Mouse (Mus musculus): Measurements from ENCODE around the gene Zfp148. TPM values are rescaled to one million over a fixed set of nuclear protein-coding genes. Genes with fewer than 3 reads are reported as not detected.
"Not testable (repeated sequence)": the region's sequence is repeated elsewhere in the genome, so short reads cannot be mapped to it uniquely, and the experiment has no call there.

Zfp148 gene
- total RNA-seq, 2 experiments from 2014 or later: 171 to 179 TPM

- TF ChIP-seq CTCF (IDR thresholded peaks at IDR 0.05): no peak
- no peak overlapping the region for H3K4me3 ChIP-seq
- intact Hi-C loops (cut with DNase I): no loop called here
- no peak overlapping the region for H3K27ac ChIP-seq
- DNase-seq (ENCODE audit: extremely low spot score in 1 of 2, low spot score in 2 of 2): no peak
Measured at GRCm38 (mm10) chr16:33474381-33474780, 93.7 kb downstream of the Zfp148 start.

- Histone ChIP-seq H3K4me3 (no peak overlapping the region), H3K27ac (no peak overlapping the region)
- DNase-seq (ENCODE audit: extremely low spot score in 1 of 2, low spot score in 2 of 2): no peak
- no peak for TF ChIP-seq CTCF (IDR thresholded peaks at IDR 0.05)
- intact Hi-C loops (cut with DNase I): no loop called here
Measured at GRCm38 (mm10) chr16:33479926-33480325, 99.3 kb downstream of the Zfp148 start.

GRCm38 (mm10) chr16:33481148-33481547 lies 100.5 kb downstream of the Zfp148 start:
- peak; percentile 62 for TF ChIP-seq CTCF (IDR thresholded peaks at IDR 0.05)
- Histone ChIP-seq H3K4me3 (no peak overlapping the region), H3K27ac (no peak overlapping the region)
- intact Hi-C loops (cut with DNase I): no loop called here
- DNase-seq (ENCODE audit: extremely low spot score in 1 of 2, low spot score in 2 of 2): no peak

GRCm38 (mm10) chr16:33482309-33482708 lies 101.7 kb downstream of the Zfp148 start:
- Histone ChIP-seq H3K4me3 (no peak overlapping the region), H3K27ac (no peak overlapping the region)
- intact Hi-C loops (cut with DNase I): no loop called here
- DNase-seq (ENCODE audit: extremely low spot score in 1 of 2, low spot score in 2 of 2): no peak
- TF ChIP-seq CTCF (IDR thresholded peaks at IDR 0.05): no peak

GRCm38 (mm10) chr16:33487709-33488108 lies 107.1 kb downstream of the Zfp148 start:
- no peak for TF ChIP-seq CTCF (IDR thresholded peaks at IDR 0.05)
- intact Hi-C loops (cut with DNase I): loop anchor here (5.0 kb wide), 1 partner anchor 180 kb away; no protein-coding TSS in a partner anchor
- DNase-seq (ENCODE audit: extremely low spot score in 1 of 2, low spot score in 2 of 2): no peak
- Histone ChIP-seq H3K27ac (no peak overlapping the region), H3K4me3 (no peak overlapping the region)

GRCm38 (mm10) chr16:33494374-33494773 lies 113.7 kb downstream of the Zfp148 start:
- DNase-seq (ENCODE audit: extremely low spot score in 1 of 2, low spot score in 2 of 2): no peak
- intact Hi-C loops (cut with DNase I): no loop called here
- Histone ChIP-seq H3K4me3 (no peak overlapping the region), H3K27ac (no peak overlapping the region)
- TF ChIP-seq CTCF (IDR thresholded peaks at IDR 0.05): no peak

- no peak for TF ChIP-seq CTCF (IDR thresholded peaks at IDR 0.05)
- Histone ChIP-seq H3K4me3 (no peak overlapping the region), H3K27ac (no peak overlapping the region)
- no peak for DNase-seq (ENCODE audit: extremely low spot score in 1 of 2, low spot score in 2 of 2)
- intact Hi-C loops (cut with DNase I): no loop called here
Measured at GRCm38 (mm10) chr16:33508082-33508481, 127.4 kb downstream of the Zfp148 start.

- intact Hi-C loops (cut with DNase I); H3K27ac ChIP-seq; DNase-seq (ENCODE audit: extremely low spot score in 1 of 2, low spot score in 2 of 2); H3K4me3 ChIP-seq: not testable (repeated sequence)
Measured at GRCm38 (mm10) chr16:33509231-33509630, 128.6 kb downstream of the Zfp148 start.

GRCm38 (mm10) chr16:33510856-33511255 lies 130.2 kb downstream of the Zfp148 start:
- H3K4me3 ChIP-seq; DNase-seq (ENCODE audit: extremely low spot score in 1 of 2, low spot score in 2 of 2); H3K27ac ChIP-seq; intact Hi-C loops (cut with DNase I): not testable (repeated sequence)

GRCm38 (mm10) chr16:33512555-33512954 lies 131.9 kb downstream of the Zfp148 start:
- DNase-seq (ENCODE audit: extremely low spot score in 1 of 2, low spot score in 2 of 2): no peak
- no peak overlapping the region for H3K27ac ChIP-seq
- H3K4me3 ChIP-seq: no peak overlapping the region
- intact Hi-C loops (cut with DNase I): no loop called here
- TF ChIP-seq CTCF (IDR thresholded peaks at IDR 0.05): no peak

GRCm38 (mm10) chr16:33516807-33517565 lies 136.3 kb downstream of the Zfp148 start, which contains the start of gene Slc12a8:
Gene Slc12a8, plus strand, starts transcription at chr16:33517328.
- peak; percentile 47 to 59 for DNase-seq (ENCODE audit: extremely low spot score in 1 of 2, low spot score in 2 of 2)
- intact Hi-C loops (cut with DNase I): no loop called here
- Histone ChIP-seq H3K4me3 (peak within 1 kb of the TSS; percentile 42), H3K27ac (peak within 1 kb of the TSS; percentile 76)
- TF ChIP-seq CTCF (IDR thresholded peaks at IDR 0.05): no peak; the same call in none of the 2 replicates

GRCm38 (mm10) chr16:33517627-33518026 lies 137.0 kb downstream of the Zfp148 start:
- no peak for TF ChIP-seq CTCF (IDR thresholded peaks at IDR 0.05)
- H3K4me3 ChIP-seq: no peak overlapping the region
- DNase-seq (ENCODE audit: extremely low spot score in 1 of 2, low spot score in 2 of 2): no peak
- intact Hi-C loops (cut with DNase I): no loop called here
- peak overlapping the region; percentile 76 for H3K27ac ChIP-seq

GRCm38 (mm10) chr16:33518236-33518635 lies 137.6 kb downstream of the Zfp148 start:
- intact Hi-C loops (cut with DNase I): no loop called here
- no peak for DNase-seq (ENCODE audit: extremely low spot score in 1 of 2, low spot score in 2 of 2)
- TF ChIP-seq CTCF (IDR thresholded peaks at IDR 0.05): no peak
- H3K27ac ChIP-seq: no peak overlapping the region
- H3K4me3 ChIP-seq: no peak overlapping the region
